11 mouse cellular contexts compared by ENCODE assay signal in the genomic region with DNA sequence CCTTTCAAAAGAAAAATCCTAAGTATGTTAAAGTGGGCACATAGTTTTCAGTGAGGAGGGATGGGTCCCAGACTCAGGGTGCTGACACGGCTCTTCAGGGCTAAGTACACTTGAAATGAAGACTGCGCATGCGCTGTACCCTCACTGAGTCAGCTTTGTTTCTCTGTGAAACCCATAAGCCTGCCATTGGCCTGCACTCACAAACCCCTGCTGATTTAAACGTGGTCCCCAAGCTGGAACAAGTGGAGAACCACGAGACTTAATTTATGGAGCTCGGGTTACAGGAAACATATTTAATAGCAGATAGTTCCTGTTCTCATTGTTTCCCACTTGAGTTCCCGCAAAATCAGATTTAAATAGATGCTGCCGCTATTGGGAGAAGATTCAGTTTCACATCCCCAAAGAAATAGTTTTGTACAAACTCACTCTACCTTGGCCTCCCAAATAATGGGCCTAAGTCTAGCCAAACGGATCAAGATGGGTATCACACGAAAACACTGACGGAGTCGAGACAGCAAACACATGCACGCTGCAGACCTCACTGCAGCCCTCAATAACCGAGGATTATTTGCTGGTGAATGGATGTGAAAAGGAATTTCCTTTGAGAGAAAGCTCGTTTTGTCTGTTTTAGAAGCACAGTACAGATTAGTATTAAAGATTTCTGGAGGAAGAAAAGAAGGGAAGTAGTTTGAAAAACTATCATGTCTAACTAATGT. TPM values are rescaled to one million over a fixed set of nuclear protein-coding genes. Genes with fewer than 3 reads are reported as not detected.
DNase-seq lines count a peak whose midpoint lies in the region; ATAC-seq lines count a peak whose summit lies in the region.
"Had no signal": no experiment of that assay in that cellular context is flagged by ENCODE, and none has a peak within 500 bp of the region (broad histone marks: within the 10 kb centered on the region; RNA-seq: fewer than 3 reads in every experiment).

No protein-coding gene starts in this region.

- H3K9me3 ChIP-seq in heart, embryonic 15.5 days (replicated peaks): no peaks in the 10 kb centered on the region
- H3K9me3 ChIP-seq in embryonic facial prominence, embryonic 10.5 days: no peaks in the 10 kb centered on the region
- H3K9me3 ChIP-seq in limb, embryonic 13.5 days: no peaks in the 10 kb centered on the region

- no peak overlapping the region for H3K9ac ChIP-seq in heart, embryonic 15.5 days
- H3K9ac ChIP-seq in limb, embryonic 13.5 days: no peak overlapping the region

- no peak overlapping the region for H3K4me3 ChIP-seq in heart, embryonic 15.5 days
- no peak overlapping the region for H3K4me3 ChIP-seq in embryonic facial prominence, embryonic 10.5 days
- no peak overlapping the region for H3K4me3 ChIP-seq in limb, embryonic 13.5 days

- H3K27ac ChIP-seq in heart, embryonic 15.5 days: no peak overlapping the region
- no peak overlapping the region for H3K27ac ChIP-seq in embryonic facial prominence, embryonic 10.5 days (replicated peaks)
- no peak overlapping the region for H3K27ac ChIP-seq in limb, embryonic 13.5 days
- H3K27ac ChIP-seq: macrophage had no signal

- DNase-seq in heart, adult 8-10 months (ENCODE audit: low spot score): no peak
- peak; percentile 20 for DNase-seq in embryonic facial prominence, embryonic 10.5 days (ENCODE audit: low spot score)
- peak; percentile 21 to 26 for DNase-seq in natural killer cell, adult 2 months (ENCODE audit: low spot score in 2 of 2)
- no peak for DNase-seq in adrenal gland, adult 18-20 months (ENCODE audit: low spot score in 2 of 2)
- no peak for DNase-seq in spleen, postnatal 14 days (ENCODE audit: low spot score in 2 of 2)

- H3K36me3 ChIP-seq in heart, embryonic 15.5 days: no peaks in the 10 kb centered on the region
- H3K36me3 ChIP-seq in embryonic facial prominence, embryonic 10.5 days (replicated peaks): no peaks in the 10 kb centered on the region
- H3K36me3 ChIP-seq in limb, embryonic 13.5 days: no peaks in the 10 kb centered on the region
- H3K36me3 ChIP-seq: G1E had no signal

- H3K4me2 ChIP-seq in heart, embryonic 15.5 days: 0 out of 2 replicates have a peak overlapping the region, but pooled peaks have one; percentile 30
- H3K4me2 ChIP-seq in limb, embryonic 13.5 days (replicated peaks): peak overlapping the region; percentile 16; the same call in 1 of the 2 replicates

- H3K4me1 ChIP-seq in heart, embryonic 15.5 days (replicated peaks): no peaks in the 10 kb centered on the region
- peaks cover 10% of the 10 kb centered on the region for H3K4me1 ChIP-seq in embryonic facial prominence, embryonic 10.5 days
- H3K4me1 ChIP-seq in limb, embryonic 13.5 days: peaks cover 15% of the 10 kb centered on the region

- 59% methylated on average over 15 of the region's 15 CpGs for WGBS in heart, embryonic 15.5 days
- WGBS in embryonic facial prominence, embryonic 10.5 days: 62% methylated on average over 15 of the region's 15 CpGs
- WGBS in limb, embryonic 13.5 days: 35% methylated on average over 15 of the region's 15 CpGs

- no peaks in the 10 kb centered on the region for H3K27me3 ChIP-seq in heart, embryonic 15.5 days
- H3K27me3 ChIP-seq in embryonic facial prominence, embryonic 10.5 days (replicated peaks; ENCODE audit: low read depth, poor library complexity, severe bottlenecking): no peaks in the 10 kb centered on the region
- no peaks in the 10 kb centered on the region for H3K27me3 ChIP-seq in limb, embryonic 13.5 days

- no peak for ATAC-seq in heart, embryonic 15.5 days (replicated peaks; ENCODE audit: insufficient number of reproducible peaks, insufficient read depth, low FRiP score, low read depth)
- ATAC-seq in granulocyte monocyte progenitor cell, adult 5-6 weeks (replicated peaks; ENCODE audit: poor library complexity, severe bottlenecking): peak; percentile 88
- peak; percentile 57; the same call in 1 of the 2 replicates for ATAC-seq in limb, embryonic 13.5 days (ENCODE audit: low FRiP score, low read depth)

RNA-seq across cellular contexts. Expression of a gene that starts 36.5 kb away (rescaled TPM):
- polyA plus RNA-seq in heart, embryonic 15.5 days (2015; fragmentation: Nextera tagmentation; extraction: Ambion mirVana): 0.31 and 1.1 TPM in 2 replicates
- not detected for total RNA-seq in heart, adult 8-10 months (2022)
- 5.2 and 7.1 TPM in 2 replicates for polyA plus RNA-seq in embryonic facial prominence, embryonic 10.5 days (2016; fragmentation: Nextera tagmentation; extraction: Ambion mirVana)
- not detected in 2 replicates for total RNA-seq in granulocyte monocyte progenitor cell, adult 5-6 weeks (2014; fragmentation: Nextera tagmentation)
- not detected in 2 replicates for total RNA-seq in granulocyte monocyte progenitor cell, adult 5-6 weeks (2017)
- 9.1 and 10.1 TPM in 2 replicates for polyA plus RNA-seq in limb, embryonic 13.5 days (2015; fragmentation: Nextera tagmentation; extraction: Ambion mirVana)
- total RNA-seq in adrenal gland, adult 18-20 months (2021): 10 to 100 TPM; 18.5 to 29.2 TPM
- polyA plus RNA-seq: G1E, macrophage had no signal

RNA-seq across cellular contexts. Expression of a gene that starts 54.3 kb away (rescaled TPM):
- polyA plus RNA-seq in heart, embryonic 15.5 days (2015; fragmentation: Nextera tagmentation; extraction: Ambion mirVana): not detected in 2 replicates
- not detected for total RNA-seq in heart, adult 8-10 months (2022)
- not detected in 2 replicates for polyA plus RNA-seq in embryonic facial prominence, embryonic 10.5 days (2016; fragmentation: Nextera tagmentation; extraction: Ambion mirVana)
- not detected in 2 replicates for total RNA-seq in granulocyte monocyte progenitor cell, adult 5-6 weeks (2014; fragmentation: Nextera tagmentation)
- total RNA-seq in granulocyte monocyte progenitor cell, adult 5-6 weeks (2017): not detected in 2 replicates
- polyA plus RNA-seq in limb, embryonic 13.5 days (2015; fragmentation: Nextera tagmentation; extraction: Ambion mirVana): 0.32 TPM in 1 of 2 replicates, not detected in the other
- not detected for total RNA-seq in adrenal gland, adult 18-20 months (2021)
- total RNA-seq: G1E had no signal
- polyA plus RNA-seq: G1E; macrophage; stomach, embryonic 16.5 days had no signal

Comparison
In these comparisons a context has a peak if more than half of its experiments do, and no peak if none do; other contexts are left out.
1. DNase-seq: peak in embryonic facial prominence, embryonic 10.5 days (single experiment) and natural killer cell, adult 2 months (2 of 2); none in heart, adult 8-10 months (single experiment), adrenal gland, adult 18-20 months (0 of 2) and spleen, postnatal 14 days (0 of 2).
2. RNA of a gene that starts 36.5 kb away (total RNA-seq): 18.5 to 29.2 TPM in adrenal gland, adult 18-20 months; not detected in heart, adult 8-10 months and not detected in granulocyte monocyte progenitor cell, adult 5-6 weeks; every median in the first group is over 10 times any median in the second.